Mouse (Mus musculus) Muller cell, postnatal 12 days (primary cell): ENCODE results near the gene Lypd4.
"Not testable (repeated sequence)": the region's sequence is repeated elsewhere in the genome, so short reads cannot be mapped to it uniquely, and the experiment has no call there.

ENCODE experiments used
- DNase-seq: peaks from one replicate; pipeline ENCODE4 v3.0.0-alpha.2; 2015; ENCODE audit errors: inconsistent ontology term

The Lypd4 gene

DNA sequence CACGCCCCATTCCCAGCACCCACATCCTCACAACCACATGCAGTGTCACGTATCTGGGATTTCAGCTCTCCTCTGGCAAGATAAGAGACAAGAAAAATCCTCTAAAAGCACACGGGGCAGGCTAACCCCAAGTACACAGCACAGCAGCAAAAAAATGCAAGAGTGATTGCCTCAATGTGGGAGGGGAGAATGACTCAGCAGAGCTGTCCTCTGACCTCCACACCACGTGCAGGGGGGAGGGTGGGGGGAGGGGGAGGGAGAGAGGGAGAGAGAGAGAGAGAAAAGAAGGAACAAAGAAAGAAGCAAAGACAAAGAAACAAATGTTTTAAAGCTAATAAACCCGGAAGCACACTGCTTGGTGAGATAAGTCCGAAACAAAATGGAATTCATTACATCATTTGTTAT lies 18.8 kb downstream of the Lypd4 start:
- DNase-seq = peak; percentile 53

DNA sequence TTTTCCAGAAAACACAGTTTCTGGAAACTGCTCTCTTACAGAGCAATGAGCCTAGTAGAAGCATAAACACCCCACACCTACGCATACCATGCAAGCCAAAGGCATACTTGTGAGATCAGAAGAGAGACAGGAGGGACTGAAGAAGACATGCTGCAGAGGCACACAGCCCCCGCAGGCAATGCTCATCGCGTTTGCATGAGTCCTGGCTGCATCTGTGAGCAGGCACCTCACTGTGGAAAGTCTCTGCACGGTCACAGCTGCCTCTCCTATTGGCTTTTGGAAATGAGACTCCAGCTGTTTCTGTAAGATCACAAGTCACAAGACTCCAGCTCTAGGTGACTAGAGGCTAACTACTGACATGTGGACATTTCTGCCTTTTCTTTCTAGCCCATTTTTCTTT lies 19.6 kb downstream of the Lypd4 start:
- DNase-seq = no peak

DNA sequence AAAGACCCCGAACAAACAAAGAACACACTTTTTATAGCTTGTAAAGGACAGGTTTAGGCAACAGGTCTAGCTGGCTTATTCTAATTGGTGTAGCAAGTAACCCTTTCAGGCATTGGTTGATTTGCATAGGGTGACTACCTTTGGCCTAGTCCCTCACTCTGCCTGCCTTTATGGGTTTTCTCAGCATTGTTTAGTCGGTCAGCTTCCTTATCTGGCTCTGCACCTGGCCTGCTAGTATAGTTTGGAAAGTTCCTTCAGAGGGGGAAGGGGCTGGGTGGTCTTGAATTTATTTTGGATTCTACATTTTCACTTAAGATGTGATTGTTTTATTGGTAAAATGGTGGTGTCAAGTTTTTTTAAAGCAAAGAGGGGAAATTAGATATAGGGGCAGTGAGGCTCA lies 23.2 kb downstream of the Lypd4 start:
- DNase-seq = not testable (repeated sequence)

DNA sequence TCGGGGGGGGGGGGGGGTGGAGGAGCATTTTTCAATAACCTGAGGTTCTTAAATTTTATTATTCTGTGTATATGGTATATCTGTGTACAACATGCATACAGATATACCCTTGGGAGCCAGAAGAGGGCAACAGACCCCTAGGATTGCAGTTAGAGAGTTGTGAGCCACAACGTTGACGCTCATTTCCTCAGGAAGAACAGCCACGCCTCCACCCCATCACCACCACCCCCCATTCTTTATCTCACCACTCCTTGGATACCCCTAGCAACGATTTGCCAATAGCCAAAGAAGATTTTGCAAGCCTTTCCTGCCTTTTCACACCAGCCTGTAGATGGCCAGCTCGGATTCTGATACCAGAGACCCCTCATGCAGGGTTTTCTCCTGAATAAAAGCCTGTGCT lies 24.0 kb downstream of the Lypd4 start:
- no peak for DNase-seq

DNA sequence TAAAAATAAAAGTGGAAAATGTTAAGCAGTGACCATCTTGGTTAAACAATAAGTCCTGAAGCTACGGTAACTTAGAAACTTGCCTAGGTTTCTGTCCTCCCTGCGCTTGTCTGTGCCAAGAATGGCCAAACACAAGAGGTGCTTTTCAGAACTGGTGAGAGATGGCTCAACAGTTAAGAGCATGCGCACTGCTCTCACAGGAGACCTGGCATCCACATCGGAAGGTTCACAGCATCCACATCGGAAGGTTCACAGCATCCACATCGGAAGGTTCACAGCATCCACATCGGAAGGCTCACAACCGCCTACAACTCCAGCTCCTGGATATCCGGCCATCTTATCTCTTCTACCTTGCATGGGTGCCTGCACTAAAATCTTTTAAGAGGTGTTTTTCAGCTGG lies 24.6 kb downstream of the Lypd4 start:
- DNase-seq = no peak

DNA sequence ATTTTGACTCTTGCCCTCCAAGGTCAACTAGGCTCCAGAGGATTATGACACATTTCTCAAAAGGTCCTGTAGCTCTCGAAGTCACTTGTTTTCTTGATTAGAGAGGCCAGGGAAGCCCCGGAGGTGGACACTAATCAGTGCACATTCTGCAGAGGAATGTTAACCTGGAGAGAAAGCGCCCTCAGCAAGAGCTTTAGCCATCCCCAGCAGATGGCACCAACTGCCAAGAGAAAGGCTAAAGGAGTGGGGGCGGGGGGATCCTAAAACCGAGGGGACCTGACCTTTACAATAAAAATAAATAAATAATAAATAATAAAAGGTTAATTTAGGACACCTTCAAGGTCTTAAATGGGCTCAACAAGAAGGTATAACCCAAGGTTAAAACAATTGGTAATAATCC lies 25.6 kb downstream of the Lypd4 start:
- no peak for DNase-seq

DNA sequence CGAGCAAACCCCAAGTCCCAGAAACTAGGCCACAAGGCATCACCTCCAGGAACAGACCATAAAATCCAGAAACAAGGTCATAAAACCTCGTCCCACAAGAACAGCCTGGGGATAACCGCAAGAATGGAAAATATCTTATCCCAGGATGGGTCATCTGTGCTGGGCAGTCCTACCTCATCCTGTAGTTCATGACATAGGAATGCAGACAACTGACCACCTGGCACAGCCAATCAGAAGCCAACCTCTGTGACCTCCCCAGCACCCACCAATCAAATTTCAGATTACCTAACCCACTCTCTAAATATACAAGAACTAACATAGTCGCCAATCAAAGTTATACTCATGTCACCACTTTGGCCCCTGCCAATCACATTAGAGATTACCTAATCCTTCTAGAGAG lies 28.7 kb downstream of the Lypd4 start:
- no peak for DNase-seq

DNA sequence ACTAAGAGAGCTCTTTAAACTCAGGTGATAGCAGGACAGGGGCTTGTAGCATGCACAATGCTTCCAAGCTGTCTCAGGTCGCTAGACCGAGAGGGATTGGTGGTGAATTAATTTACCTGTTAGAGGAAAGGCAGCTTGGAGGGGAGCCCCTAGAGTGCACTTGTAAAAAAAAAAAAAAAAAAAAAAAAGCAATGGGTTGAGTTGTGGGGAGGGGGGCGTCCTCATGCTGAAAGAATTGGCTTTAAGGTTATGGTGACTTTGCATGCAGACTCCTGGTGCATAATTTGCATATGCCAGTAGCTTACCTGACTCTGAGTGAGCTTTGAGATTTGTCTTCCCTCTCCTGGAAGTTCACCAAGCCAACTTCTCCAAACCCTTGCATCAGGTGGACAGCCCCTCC lies 29.4 kb downstream of the Lypd4 start:
- no peak for DNase-seq

DNA sequence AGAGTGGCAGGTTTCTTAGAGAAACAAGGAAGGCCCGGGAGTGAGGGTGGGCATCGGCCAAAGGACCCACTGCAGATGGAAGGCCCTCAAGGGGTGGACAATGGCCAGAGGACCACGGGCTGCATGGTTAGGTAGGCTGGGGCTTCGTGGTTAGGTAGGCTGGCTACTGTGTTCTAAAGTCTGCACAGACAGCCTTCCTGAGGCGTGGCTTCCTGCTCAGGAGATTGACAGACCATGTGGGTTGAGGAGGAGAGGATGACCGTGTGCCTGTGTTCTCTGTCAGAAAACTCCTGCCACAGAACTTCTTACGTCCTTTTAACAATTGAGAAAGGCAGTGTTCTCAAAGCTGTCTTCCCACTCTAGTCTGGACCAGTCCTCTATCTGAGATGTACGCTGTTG lies 30.3 kb downstream of the Lypd4 start:
- DNase-seq = no peak

DNA sequence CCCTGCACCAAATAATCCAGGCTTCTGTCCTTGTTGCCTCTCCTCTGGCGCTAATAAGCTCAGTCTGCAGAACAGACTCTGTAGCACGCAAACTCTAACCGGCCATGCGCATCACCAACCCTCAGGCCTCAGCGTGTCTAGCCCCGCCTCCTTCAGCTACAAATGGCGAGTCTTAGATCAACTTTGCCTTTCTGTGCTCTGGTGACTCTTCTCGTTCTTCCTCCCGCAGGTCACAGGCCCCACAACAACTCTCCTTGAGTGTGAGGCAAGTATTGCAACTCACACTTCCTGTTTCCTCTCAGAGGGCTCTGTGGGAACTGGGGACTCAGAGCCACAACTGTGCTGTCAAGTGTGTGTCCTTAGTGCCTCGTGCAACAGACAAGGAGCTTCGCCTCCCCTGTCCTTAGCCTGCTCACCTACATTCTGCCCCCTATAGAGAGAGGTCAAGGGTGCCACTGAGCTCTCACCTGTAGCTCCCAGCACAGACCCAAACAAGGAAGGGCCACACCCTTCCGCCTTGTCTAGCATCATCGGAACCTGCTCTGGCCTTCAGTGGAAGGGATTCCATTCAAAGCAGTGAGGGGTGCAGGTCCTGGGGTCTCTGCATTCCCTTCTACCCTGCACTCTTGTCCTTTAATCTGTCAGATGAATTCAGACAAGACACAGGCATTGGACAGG lies 30.9 kb downstream of the Lypd4 start:
- not testable (repeated sequence) for DNase-seq

DNA sequence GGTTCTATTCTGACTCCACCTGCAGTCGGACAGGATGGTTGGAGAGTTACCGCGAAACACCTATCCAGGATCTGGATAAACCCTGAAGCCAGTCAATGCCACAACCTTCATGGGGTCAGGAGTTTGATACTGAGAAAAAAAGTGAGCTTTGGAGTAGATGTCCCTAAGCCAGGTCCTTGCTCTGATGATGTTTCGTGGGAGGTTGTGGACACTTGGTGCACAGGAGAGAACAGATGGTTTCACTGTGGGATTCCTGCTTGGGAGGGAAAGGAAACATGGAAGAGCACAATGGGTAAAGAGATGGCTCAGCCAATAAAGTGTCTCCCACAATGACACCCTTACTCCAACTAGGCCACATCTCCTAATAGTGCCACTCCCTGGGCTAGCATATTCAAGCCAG lies 42.6 kb downstream of the Lypd4 start:
- no peak for DNase-seq

DNA sequence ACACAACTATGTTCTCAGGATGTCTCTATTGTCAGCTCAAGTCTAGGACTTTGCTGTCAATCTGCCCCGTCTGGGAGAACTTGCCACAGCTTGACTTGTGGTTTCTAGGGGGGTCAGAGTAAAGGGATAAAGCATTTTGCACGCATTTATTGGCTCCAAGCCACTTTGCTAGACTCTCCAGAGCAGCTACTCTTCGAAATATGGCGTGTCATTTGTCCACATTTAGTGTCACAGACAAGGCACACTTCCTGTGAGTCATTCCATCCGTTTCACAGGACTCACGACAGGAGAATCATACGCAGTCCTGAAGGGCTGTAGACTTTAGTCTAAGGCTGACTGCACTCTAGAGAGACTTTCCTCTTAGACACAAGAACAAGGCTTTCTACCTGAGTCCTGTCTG lies 45.3 kb downstream of the Lypd4 start:
- DNase-seq = no peak

DNA sequence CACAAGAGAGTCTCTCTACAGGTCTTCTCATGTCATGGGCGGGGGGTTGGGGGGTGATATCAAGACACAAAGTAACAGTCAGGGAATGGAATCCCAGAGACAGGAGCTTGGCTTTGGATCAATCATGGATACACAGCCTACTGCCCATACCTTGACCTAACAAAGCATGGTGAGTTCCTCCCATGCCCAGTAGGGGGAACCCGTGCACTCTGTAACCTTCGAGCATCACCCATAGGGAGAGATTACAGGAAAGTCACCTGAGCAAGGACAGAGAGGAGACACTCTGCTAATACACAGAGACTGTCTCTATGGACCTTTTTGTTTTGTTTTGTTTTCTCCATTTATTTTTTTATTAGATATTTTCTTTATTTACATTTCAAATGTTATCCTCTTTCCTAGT lies 52.2 kb downstream of the Lypd4 start:
- DNase-seq = peak; percentile 67
